Mouse (Mus musculus): ENCODE measurements around the gene Slco2a1.

Gene Slco2a1

GRCm38 (mm10) chr9:103072204-103072599 lies 83.7 kb downstream of the Slco2a1 start:
- Histone ChIP-seq H3K4me3 (replicated peaks; ENCODE audit: low read length) (no peak overlapping the region), H3K36me3 (ENCODE audit: insufficient read depth, low read length) (no peaks in the 10 kb centered on the region), H3K9me3 (ENCODE audit: low read length) (no peaks in the 10 kb centered on the region), H3K27me3 (ENCODE audit: insufficient read depth, low read length) (peaks cover 27% of the 10 kb centered on the region), H3K4me1 (replicated peaks; ENCODE audit: low read depth, low read length) (peaks cover 4% of the 10 kb centered on the region; the same call in 1 of the 2 replicates)
- TF ChIP-seq POU5F1 (IDR thresholded peaks at IDR 0.05; ENCODE audit: borderline replicate concordance, low read length), result no peak
- TF ChIP-seq CTCF (conservative IDR thresholded peaks at IDR 0.05; ENCODE audit: low read length), result no peak
- TF ChIP-seq NANOG (IDR thresholded peaks at IDR 0.05; ENCODE audit: borderline replicate concordance, low read length), result no peak

GRCm38 (mm10) chr9:103072926-103073515 lies 84.5 kb downstream of the Slco2a1 start:
- H3K9me3 ChIP-seq (ENCODE audit: low read length), result 0 out of 2 replicates have a peak, but pooled peaks cover 4% of the 10 kb centered on the region
- TF ChIP-seq CTCF (conservative IDR thresholded peaks at IDR 0.05; ENCODE audit: low read length) (no peak), POU5F1 (IDR thresholded peaks at IDR 0.05; ENCODE audit: borderline replicate concordance, low read length) (no peak), NANOG (IDR thresholded peaks at IDR 0.05; ENCODE audit: borderline replicate concordance, low read length) (no peak)
- H3K36me3 ChIP-seq (ENCODE audit: insufficient read depth, low read length), result no peaks in the 10 kb centered on the region

DNA sequence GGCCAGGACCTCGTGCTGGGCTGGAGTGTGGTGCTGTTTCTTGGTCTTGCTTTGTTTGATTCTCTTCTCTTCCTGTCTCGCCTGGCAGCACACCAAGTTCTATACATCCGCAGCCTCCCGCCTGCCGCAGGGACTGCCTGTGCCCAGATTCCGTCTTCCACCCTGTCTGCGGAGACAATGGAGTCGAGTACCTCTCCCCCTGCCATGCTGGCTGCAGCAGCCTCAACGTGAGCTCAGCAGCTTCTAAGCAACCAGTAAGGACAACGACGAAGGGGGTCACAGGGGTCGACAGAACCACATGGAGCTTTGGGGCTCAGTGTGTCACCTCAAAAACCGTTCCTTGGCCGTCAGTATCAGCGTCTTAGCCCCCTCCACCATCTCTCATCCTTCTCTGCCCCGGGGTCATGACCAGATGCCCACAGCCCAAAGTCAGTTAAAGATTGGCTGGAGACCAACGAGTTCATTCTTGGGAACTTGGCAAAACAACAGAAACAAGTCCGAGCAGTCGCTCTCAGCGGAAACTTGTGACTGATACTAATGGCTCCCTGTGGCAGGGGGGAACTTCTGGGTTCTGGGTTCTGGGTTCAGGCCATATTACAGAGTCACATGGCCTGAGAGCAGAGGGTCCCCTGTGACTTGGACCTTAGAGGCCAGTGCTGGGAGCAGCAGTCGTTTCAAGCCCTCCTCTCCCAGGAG lies 88.5 kb downstream of the Slco2a1 start:
- Histone ChIP-seq H3K4me1 (replicated peaks; ENCODE audit: low read depth, low read length) (peaks cover 8% of the 10 kb centered on the region), H3K27me3 (ENCODE audit: insufficient read depth, low read length) (peaks cover 19% of the 10 kb centered on the region), H3K36me3 (ENCODE audit: insufficient read depth, low read length) (no peaks in the 10 kb centered on the region), H3K9me3 (ENCODE audit: low read length) (peaks cover 11% of the 10 kb centered on the region; the same call in 1 of the 2 replicates), H3K4me3 (replicated peaks; ENCODE audit: low read length) (no peak overlapping the region)
- TF ChIP-seq CTCF (conservative IDR thresholded peaks at IDR 0.05; ENCODE audit: low read length) (no peak), POU5F1 (IDR thresholded peaks at IDR 0.05; ENCODE audit: borderline replicate concordance, low read length) (no peak), NANOG (IDR thresholded peaks at IDR 0.05; ENCODE audit: borderline replicate concordance, low read length) (no peak)

More at GRCm38 (mm10) chr9:103072926-103073515, 84.5 kb downstream of the Slco2a1 start:
- H3K4me1 ChIP-seq (replicated peaks; ENCODE audit: low read depth, low read length), result peaks cover 4% of the 10 kb centered on the region; the same call in 1 of the 2 replicates
- peaks cover 22% of the 10 kb centered on the region for H3K27me3 ChIP-seq (ENCODE audit: insufficient read depth, low read length)
- no peak overlapping the region for H3K4me3 ChIP-seq (replicated peaks; ENCODE audit: low read length)

GRCm38 (mm10) chr9:103078194-103078691 lies 89.7 kb downstream of the Slco2a1 start:
- H3K36me3 ChIP-seq (ENCODE audit: insufficient read depth, low read length), result no peaks in the 10 kb centered on the region
- H3K4me3 ChIP-seq (replicated peaks; ENCODE audit: low read length), result no peak overlapping the region
- H3K9me3 ChIP-seq (ENCODE audit: low read length), result peaks cover 11% of the 10 kb centered on the region; the same call in 1 of the 2 replicates
- TF ChIP-seq POU5F1 (IDR thresholded peaks at IDR 0.05; ENCODE audit: borderline replicate concordance, low read length) (no peak), CTCF (conservative IDR thresholded peaks at IDR 0.05; ENCODE audit: low read length) (no peak), NANOG (IDR thresholded peaks at IDR 0.05; ENCODE audit: borderline replicate concordance, low read length) (no peak)
- peaks cover 16% of the 10 kb centered on the region for H3K27me3 ChIP-seq (ENCODE audit: insufficient read depth, low read length)
- peaks cover 8% of the 10 kb centered on the region for H3K4me1 ChIP-seq (replicated peaks; ENCODE audit: low read depth, low read length)

DNA sequence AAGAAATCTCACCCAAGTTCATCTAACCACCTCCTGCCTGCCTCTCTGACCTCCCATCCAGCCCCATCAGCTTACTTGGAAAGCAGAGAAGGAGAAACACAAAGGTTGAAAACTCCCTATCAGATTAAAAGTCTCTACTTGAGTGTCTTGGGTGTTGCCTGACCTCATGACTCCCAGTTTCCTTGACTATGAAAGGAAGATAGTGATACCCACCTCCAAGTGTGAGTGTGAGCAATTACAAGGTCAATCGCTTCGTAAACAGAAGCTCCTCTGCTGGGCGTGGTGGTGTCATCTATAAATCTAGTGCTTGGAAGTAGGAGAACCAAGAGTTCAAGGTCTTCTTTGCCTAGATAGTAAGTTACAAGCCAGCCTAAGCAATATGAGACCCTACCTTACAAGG lies 91.7 kb downstream of the Slco2a1 start:
- H3K4me1 ChIP-seq (replicated peaks; ENCODE audit: low read depth, low read length), result peaks cover 8% of the 10 kb centered on the region
- peaks cover 19% of the 10 kb centered on the region for H3K27me3 ChIP-seq (ENCODE audit: insufficient read depth, low read length)
- no peak overlapping the region for H3K4me3 ChIP-seq (replicated peaks; ENCODE audit: low read length)
- TF ChIP-seq NANOG (IDR thresholded peaks at IDR 0.05; ENCODE audit: borderline replicate concordance, low read length) (no peak), CTCF (conservative IDR thresholded peaks at IDR 0.05; ENCODE audit: low read length) (no peak), POU5F1 (IDR thresholded peaks at IDR 0.05; ENCODE audit: borderline replicate concordance, low read length) (no peak)
- no peaks in the 10 kb centered on the region for H3K36me3 ChIP-seq (ENCODE audit: insufficient read depth, low read length)
- peaks cover 11% of the 10 kb centered on the region; the same call in 1 of the 2 replicates for H3K9me3 ChIP-seq (ENCODE audit: low read length)

GRCm38 (mm10) chr9:103082246-103082975 lies 93.9 kb downstream of the Slco2a1 start:
- H3K4me3 ChIP-seq (replicated peaks; ENCODE audit: low read length), result no peak overlapping the region
- H3K36me3 ChIP-seq (ENCODE audit: insufficient read depth, low read length), result no peaks in the 10 kb centered on the region
- H3K9me3 ChIP-seq (ENCODE audit: low read length), result peaks cover 11% of the 10 kb centered on the region; the same call in 1 of the 2 replicates
- TF ChIP-seq POU5F1 (IDR thresholded peaks at IDR 0.05; ENCODE audit: borderline replicate concordance, low read length), result no peak
- no peak for TF ChIP-seq CTCF (conservative IDR thresholded peaks at IDR 0.05; ENCODE audit: low read length)
- H3K27me3 ChIP-seq (ENCODE audit: insufficient read depth, low read length), result peaks cover 23% of the 10 kb centered on the region
- peaks cover 23% of the 10 kb centered on the region for H3K4me1 ChIP-seq (replicated peaks; ENCODE audit: low read depth, low read length)

GRCm38 (mm10) chr9:103083405-103083804 lies 94.9 kb downstream of the Slco2a1 start:
- peaks cover 24% of the 10 kb centered on the region for H3K27me3 ChIP-seq (ENCODE audit: insufficient read depth, low read length)
- H3K9me3 ChIP-seq (ENCODE audit: low read length), result peaks cover 7% of the 10 kb centered on the region; the same call in 1 of the 2 replicates
- H3K36me3 ChIP-seq (ENCODE audit: insufficient read depth, low read length), result no peaks in the 10 kb centered on the region
- no peak for TF ChIP-seq POU5F1 (IDR thresholded peaks at IDR 0.05; ENCODE audit: borderline replicate concordance, low read length)
- no peak for TF ChIP-seq NANOG (IDR thresholded peaks at IDR 0.05; ENCODE audit: borderline replicate concordance, low read length)
- no peak for TF ChIP-seq CTCF (conservative IDR thresholded peaks at IDR 0.05; ENCODE audit: low read length)
- H3K4me3 ChIP-seq (replicated peaks; ENCODE audit: low read length), result no peak overlapping the region
- peaks cover 31% of the 10 kb centered on the region for H3K4me1 ChIP-seq (replicated peaks; ENCODE audit: low read depth, low read length)

GRCm38 (mm10) chr9:103086736-103087135 lies 98.2 kb downstream of the Slco2a1 start:
- Histone ChIP-seq H3K4me1 (replicated peaks; ENCODE audit: low read depth, low read length) (peaks cover 58% of the 10 kb centered on the region), H3K4me3 (replicated peaks; ENCODE audit: low read length) (no peak overlapping the region), H3K27me3 (ENCODE audit: insufficient read depth, low read length) (peaks cover 33% of the 10 kb centered on the region), H3K36me3 (ENCODE audit: insufficient read depth, low read length) (no peaks in the 10 kb centered on the region), H3K9me3 (ENCODE audit: low read length) (no peaks in the 10 kb centered on the region)
- no peak for TF ChIP-seq CTCF (conservative IDR thresholded peaks at IDR 0.05; ENCODE audit: low read length)
- no peak for TF ChIP-seq NANOG (IDR thresholded peaks at IDR 0.05; ENCODE audit: borderline replicate concordance, low read length)
- no peak for TF ChIP-seq POU5F1 (IDR thresholded peaks at IDR 0.05; ENCODE audit: borderline replicate concordance, low read length)

Measured in E14TG2a.4 (cell line).